Mouse (Mus musculus) right cerebral cortex, postnatal 36 days (tissue): ENCODE measurements around the gene Clk1.
A peak's percentile ranks its signal among the peaks of the same experiment; 100 is the strongest.
"Not testable (repeated sequence)": the region's sequence is repeated elsewhere in the genome, so short reads cannot be mapped to it uniquely, and the experiment has no call there.

ENCODE experiments used
- DNase-seq, 2 experiments: peaks; one replicate each; pipeline ENCODE4 v3.0.0; 2022; ENCODE audit warnings: low spot score in 2 of 2, mixed read lengths in 1 of 2

The Clk1 gene

GRCm38 (mm10) chr1:58407321-58407720, 16.5 kb downstream of the Clk1 start:
- DNase-seq: no peak

- DNase-seq: no peak
Observed at GRCm38 (mm10) chr1:58403745-58404144, 20.1 kb downstream of the Clk1 start.

- DNase-seq: no peak
Observed at GRCm38 (mm10) chr1:58401396-58401795, 22.5 kb downstream of the Clk1 start.

- DNase-seq: no peak
Observed at GRCm38 (mm10) chr1:58397731-58398130, 26.1 kb downstream of the Clk1 start.

- DNase-seq: no peak
Observed at GRCm38 (mm10) chr1:58396179-58396578, 27.7 kb downstream of the Clk1 start.

- DNase-seq: no peak
Observed at GRCm38 (mm10) chr1:58395341-58395740, 28.5 kb downstream of the Clk1 start.

GRCm38 (mm10) chr1:58393284-58394195, 30.3 kb downstream of the Clk1 start:
- DNase-seq: peak; percentile 30 to 47

- DNase-seq: peak; percentile 85 to 88
Observed at GRCm38 (mm10) chr1:58392652-58393283, 31.1 kb downstream of the Clk1 start, which contains the start of gene Bzw1. Gene Bzw1 (plus strand): TSS chr1:58392898.

- no peak for DNase-seq
Observed at GRCm38 (mm10) chr1:58392268-58392651, 31.6 kb downstream of the Clk1 start.

GRCm38 (mm10) chr1:58391421-58392267, 32.2 kb downstream of the Clk1 start:
- DNase-seq: no peak

GRCm38 (mm10) chr1:58382586-58383281, 41.1 kb downstream of the Clk1 start:
- no peak for DNase-seq

- DNase-seq: no peak
Observed at GRCm38 (mm10) chr1:58375574-58376147, 48.2 kb downstream of the Clk1 start.

- not testable (repeated sequence) for DNase-seq
Observed at GRCm38 (mm10) chr1:58374266-58374665, 49.6 kb downstream of the Clk1 start.

- no peak for DNase-seq
Observed at GRCm38 (mm10) chr1:58369716-58370115, 54.1 kb downstream of the Clk1 start.

- no peak for DNase-seq
Observed at GRCm38 (mm10) chr1:58366737-58367471, 57.0 kb downstream of the Clk1 start.

GRCm38 (mm10) chr1:58365829-58366228, 58.0 kb downstream of the Clk1 start:
- DNase-seq: no peak

- DNase-seq: no peak
Observed at GRCm38 (mm10) chr1:58364551-58364950, 59.3 kb downstream of the Clk1 start.

- DNase-seq: no peak
Observed at GRCm38 (mm10) chr1:58362296-58362695, 61.6 kb downstream of the Clk1 start.
